Mouse (Mus musculus) CH12.LX (cell line): Measurements from ENCODE around the gene Ppfia2. TPM values are rescaled to one million over a fixed set of nuclear protein-coding genes. Genes with fewer than 3 reads are reported as not detected.

Experiments
- DNase-seq: peaks from one replicate; pipeline ENCODE4 v3.0.0-alpha.2; 2013; ENCODE audit errors: extremely low read depth
- H3K27ac ChIP-seq: 2 replicates; pipeline ENCODE4 v1.5.1; 2012; ENCODE audit warnings: low read depth, mild to moderate bottlenecking, control low read depth, moderate library complexity; ENCODE audit not compliant: insufficient read depth
- H3K27me3 ChIP-seq: replicated peaks from 2 replicates; pipeline ENCODE3; 2012; ENCODE audit warnings: inconsistent platforms
- H3K36me3 ChIP-seq, 2 experiments: replicated peaks in 1 of 2; 2 replicates each; pipeline versions ENCODE3 to v1.6.1; 2012; ENCODE audit warnings: inconsistent platforms in 1 of 2, low read length in 1 of 2, mild to moderate bottlenecking in 1 of 2, mixed read lengths in 1 of 2, moderate library complexity in 1 of 2; ENCODE audit not compliant: control insufficient read depth in 1 of 2, insufficient read depth in 1 of 2
- H3K4me1 ChIP-seq, 2 experiments: 2 replicates each; pipeline ENCODE4 v1.6.1; 2012; ENCODE audit warnings: inconsistent platforms in 1 of 2, moderate library complexity in 1 of 2; ENCODE audit not compliant: insufficient read depth in 2 of 2, control insufficient read depth in 1 of 2
- H3K4me2 ChIP-seq: 2 replicates; pipeline ENCODE4 v1.6.1; 2012; ENCODE audit warnings: low read depth, mild to moderate bottlenecking, control low read depth; ENCODE audit not compliant: poor library complexity, insufficient read depth, severe bottlenecking
- H3K4me3 ChIP-seq, 3 experiments: fragments of 150-350 bp in 1 of 3; sonication (generic) in 1 of 3; replicated peaks in 1 of 3; 2 replicates each; pipeline versions ENCODE3 to v1.5.1; 2011 to 2012; ENCODE audit warnings: low read depth in 2 of 3, low read length in 2 of 3, mild to moderate bottlenecking in 2 of 3, moderate library complexity in 2 of 3, control low read depth in 1 of 3, improper control_type of control experiment in 1 of 3, inconsistent platforms in 1 of 3, mixed read lengths in 1 of 3; ENCODE audit not compliant: poor library complexity in 1 of 3
- H3K79me2 ChIP-seq: replicated peaks from 2 replicates; pipeline ENCODE4 v1.6.1; 2012; ENCODE audit warnings: mild to moderate bottlenecking, moderate library complexity; ENCODE audit not compliant: control insufficient read depth, poor library complexity, insufficient read depth, severe bottlenecking; ENCODE audit errors: extremely low read depth
- H3K9ac ChIP-seq: 2 replicates; pipeline ENCODE4 v1.6.1; 2012; ENCODE audit warnings: low read depth, mild to moderate bottlenecking, control low read depth, moderate library complexity; ENCODE audit not compliant: insufficient read depth
- H3K9me3 ChIP-seq: replicated peaks from 2 replicates; pipeline ENCODE3; 2012; ENCODE audit warnings: low read length, inconsistent platforms, mixed read lengths
- CHD1 ChIP-seq: IDR thresholded peaks from 2 replicates; pipeline ENCODE4 v1.6.1; 2012; ENCODE audit warnings: low read depth, low read length, improper control_type of control experiment, inconsistent platforms
- CTCF ChIP-seq, 2 experiments: IDR thresholded peaks in 1 of 2; conservative IDR thresholded peaks in 1 of 2; 2 replicates each; pipeline ENCODE4 v1.5.1; 2011 to 2012; ENCODE audit warnings: low read depth in 2 of 2, low read length in 2 of 2, improper control_type of control experiment in 1 of 2, inconsistent platforms in 1 of 2, mild to moderate bottlenecking in 1 of 2, moderate library complexity in 1 of 2
- E2F4 ChIP-seq: IDR thresholded peaks from 2 replicates; pipeline ENCODE4 v1.6.1; 2011; ENCODE audit warnings: low read depth, low read length, improper control_type of control experiment; ENCODE audit not compliant: insufficient replicate concordance
- ELF1 ChIP-seq: IDR thresholded peaks from 2 replicates; pipeline ENCODE4 v1.6.1; 2014; ENCODE audit warnings: low read depth, mild to moderate bottlenecking, inconsistent platforms, low read length, improper control_type of control experiment
- EP300 ChIP-seq: IDR thresholded peaks from 2 replicates; pipeline ENCODE4 v1.6.1; 2011; ENCODE audit warnings: low read length, improper control_type of control experiment
- GABPA ChIP-seq: IDR thresholded peaks from 2 replicates; pipeline ENCODE4 v1.6.1; 2012; ENCODE audit warnings: low read depth, low read length, improper control_type of control experiment, inconsistent platforms; ENCODE audit not compliant: insufficient replicate concordance
- HCFC1 ChIP-seq: IDR thresholded peaks from 2 replicates; pipeline ENCODE4 v1.6.1; 2012; ENCODE audit warnings: low read depth, mild to moderate bottlenecking, inconsistent platforms, low read length, improper control_type of control experiment
- IRF4 ChIP-seq: IDR thresholded peaks from 2 replicates; pipeline ENCODE4 v1.6.1; 2014; ENCODE audit warnings: low read depth, mild to moderate bottlenecking, inconsistent platforms, low read length, improper control_type of control experiment
- JUN ChIP-seq: IDR thresholded peaks from 2 replicates; pipeline ENCODE4 v1.6.1; 2011; ENCODE audit warnings: low read depth, mild to moderate bottlenecking, low read length, improper control_type of control experiment, moderate library complexity; ENCODE audit not compliant: insufficient read depth
- KAT2A ChIP-seq: IDR thresholded peaks from 2 replicates; pipeline ENCODE4 v1.6.1; 2012; ENCODE audit warnings: low read length, improper control_type of control experiment, inconsistent platforms; ENCODE audit not compliant: insufficient replicate concordance
- MAFK ChIP-seq: IDR thresholded peaks from 2 replicates; pipeline ENCODE4 v1.6.1; 2011; ENCODE audit warnings: low read length, improper control_type of control experiment; ENCODE audit not compliant: insufficient replicate concordance
- MEF2A ChIP-seq: IDR thresholded peaks from 2 replicates; pipeline ENCODE4 v1.6.1; 2014; ENCODE audit warnings: low read depth, mild to moderate bottlenecking, inconsistent platforms, low read length, improper control_type of control experiment, borderline replicate concordance
- MXI1 ChIP-seq: IDR thresholded peaks from 2 replicates; pipeline ENCODE4 v1.6.1; 2011; ENCODE audit warnings: mild to moderate bottlenecking, low read depth, low read length, improper control_type of control experiment
- MYC ChIP-seq: IDR thresholded peaks from 2 replicates; pipeline ENCODE4 v1.6.1; 2011; ENCODE audit warnings: low read depth, mild to moderate bottlenecking, improper control_type of control experiment, low read length
- PAX5 ChIP-seq: IDR thresholded peaks from 2 replicates; pipeline ENCODE4 v1.6.1; 2012; ENCODE audit warnings: low read length, inconsistent platforms, mixed read lengths
- POLR2A ChIP-seq: IDR thresholded peaks from 2 replicates; pipeline ENCODE4 v1.6.1; 2011; ENCODE audit warnings: low read depth, mild to moderate bottlenecking, improper control_type of control experiment, low read length
- RAD21 ChIP-seq: IDR thresholded peaks from 2 replicates; pipeline ENCODE4 v1.6.1; 2011; ENCODE audit warnings: low read depth, mild to moderate bottlenecking, low read length, improper control_type of control experiment, moderate library complexity
- RCOR1 ChIP-seq: conservative IDR thresholded peaks from 2 replicates; pipeline ENCODE4 v1.6.1; 2012; ENCODE audit warnings: low read depth, mild to moderate bottlenecking, inconsistent platforms, low read length, improper control_type of control experiment
- SMC3 ChIP-seq: IDR thresholded peaks from 2 replicates; pipeline ENCODE4 v1.6.1; 2011; ENCODE audit warnings: low read depth, low read length, improper control_type of control experiment
- TBP ChIP-seq: conservative IDR thresholded peaks from 2 replicates; pipeline ENCODE4 v1.6.1; 2011; ENCODE audit warnings: low read depth, low read length, improper control_type of control experiment
- TCF12 ChIP-seq: IDR thresholded peaks from 2 replicates; pipeline ENCODE4 v1.6.1; 2014; ENCODE audit warnings: low read depth, mild to moderate bottlenecking, inconsistent platforms, low read length, improper control_type of control experiment
- ZC3H11A ChIP-seq: IDR thresholded peaks from 2 replicates; pipeline ENCODE4 v1.6.1; 2012; ENCODE audit warnings: low read depth, mild to moderate bottlenecking, inconsistent platforms, low read length, improper control_type of control experiment
- ZKSCAN1 ChIP-seq: IDR thresholded peaks from 2 replicates; pipeline ENCODE4 v1.6.1; 2012; ENCODE audit warnings: low read depth, inconsistent platforms, low read length, improper control_type of control experiment, borderline replicate concordance
- ZMIZ1 ChIP-seq: IDR thresholded peaks from 2 replicates; pipeline ENCODE4 v1.6.1; 2012; ENCODE audit warnings: low read depth, mild to moderate bottlenecking, inconsistent platforms, low read length, improper control_type of control experiment
- ZNF384 ChIP-seq: IDR thresholded peaks from 2 replicates; pipeline ENCODE4 v1.6.1; 2012; ENCODE audit warnings: low read depth, low read length, improper control_type of control experiment, inconsistent platforms
- dilution Hi-C: fragments of 300-500 bp; cut with MboI; formaldehyde crosslinking; loops from 2 replicates; pipeline ENCODE4 v1.14.3; 2020; ENCODE audit warnings: low sequenced_read_pairs; ENCODE audit not compliant: extremely low pct_unique_long_range_greater_than_20kb, extremely low pct_ligation_motif_present
- in situ Hi-C: fragments of 300-500 bp; cut with MboI; formaldehyde crosslinking; loops from 3 replicates; pipeline ENCODE4 v1.14.3; 2019; ENCODE audit warnings: low sequenced_read_pairs, low pct_ligation_motif_present, low pct_unique_long_range_greater_than_20kb, mixed read lengths
- polyA plus RNA-seq: library from polyadenylated mRNA; unstranded; fragments of >175 nt; gene quantifications from 2 replicates; pipeline ENCODE4 v1.2.1, GENCODE M21; 2012; ENCODE audit warnings: low read depth; ENCODE audit not compliant: insufficient read length
- total RNA-seq, 2 experiments: library from RNA; depleted of rRNA; stranded (reverse); fragments of 300-350 nt in 1 of 2; fragments of >200 nt in 1 of 2; gene quantifications; 2 replicates each; pipeline ENCODE4 v1.2.3; 2012 to 2014

Gene Ppfia2
- total and polyA plus RNA-seq, 3 experiments = not detected

DNA sequence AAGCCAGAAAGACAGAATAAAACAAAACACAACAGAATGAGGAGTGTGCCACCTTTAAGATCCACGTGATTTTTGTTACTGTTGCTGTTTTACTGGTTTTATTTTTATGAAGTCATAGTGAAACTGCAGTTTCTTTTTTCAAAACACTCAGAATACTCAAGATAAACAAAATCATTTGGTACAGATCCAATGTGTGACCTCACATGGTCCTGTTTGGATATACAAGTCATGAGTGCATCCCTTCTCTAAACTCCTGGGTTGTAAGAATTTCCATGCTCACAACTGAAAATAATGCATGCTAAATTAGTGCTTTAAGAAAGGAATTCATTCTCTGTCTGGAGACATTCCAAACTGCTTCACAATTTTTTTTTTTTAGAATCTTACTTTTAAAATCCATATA lies 469.3 kb downstream of the Ppfia2 start:
- no peaks in the 10 kb centered on the region for H3K27me3 ChIP-seq
- no peaks in the 10 kb centered on the region for H3K4me1 ChIP-seq
- in situ Hi-C loops (no loop called here), dilution Hi-C loops (no loop called here)
- no peak overlapping the region for H3K4me3 ChIP-seq
- no peak for TF ChIP-seq MEF2A
- no peak for TF ChIP-seq ZC3H11A
- TF ChIP-seq POLR2A = no peak
- peaks cover 27% of the 10 kb centered on the region for H3K9me3 ChIP-seq
- DNase-seq = no peak
- H3K36me3 ChIP-seq = no peaks in the 10 kb centered on the region
- H3K4me2 ChIP-seq = no peak overlapping the region
- H3K79me2 ChIP-seq = no peaks in the 10 kb centered on the region
- H3K9ac ChIP-seq = no peak overlapping the region
- H3K27ac ChIP-seq = no peak overlapping the region

DNA sequence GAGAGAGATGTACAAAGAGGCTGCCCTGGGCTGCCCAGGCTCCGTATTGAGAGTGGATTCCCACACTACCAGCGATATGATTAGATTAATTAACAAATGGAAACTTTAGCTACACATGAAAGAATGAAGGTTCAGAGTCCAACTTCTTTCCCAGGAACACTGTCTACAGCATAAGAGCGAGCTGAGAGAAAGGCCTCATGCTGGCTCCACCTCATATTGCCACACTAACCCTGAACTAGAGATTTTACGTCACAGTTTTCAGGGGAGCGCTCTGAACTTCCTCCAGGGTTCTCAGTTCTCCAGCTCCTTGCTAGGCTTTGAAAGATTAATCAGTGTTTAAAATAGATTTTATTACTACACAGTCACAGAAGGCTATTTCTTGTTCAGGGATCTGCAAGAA lies 471.2 kb downstream of the Ppfia2 start:
- Histone ChIP-seq H3K27me3 (no peaks in the 10 kb centered on the region), H3K9me3 (peaks cover 26% of the 10 kb centered on the region), H3K79me2 (no peaks in the 10 kb centered on the region)
- no peak for DNase-seq
- TF ChIP-seq MAFK (no peak), GABPA (no peak), E2F4 (no peak), RAD21 (no peak), TBP (no peak), PAX5 (no peak), IRF4 (no peak), TCF12 (no peak), SMC3 (no peak), CTCF (conservative IDR thresholded peaks at IDR 0.05 in 1 of 2, IDR thresholded peaks at IDR 0.05 in 1 of 2; ENCODE audit: low read depth in 2 of 2, low read length in 2 of 2) (no peak)
- TF ChIP-seq, all 38 proteins: peak for 0
- Histone ChIP-seq H3K4me3 (no peak overlapping the region), H3K4me2 (no peak overlapping the region), H3K36me3 (no peaks in the 10 kb centered on the region), H3K27ac (no peak overlapping the region), H3K9ac (no peak overlapping the region), H3K4me1 (no peaks in the 10 kb centered on the region)
- dilution Hi-C loops (no loop called here), in situ Hi-C loops (no loop called here)

DNA sequence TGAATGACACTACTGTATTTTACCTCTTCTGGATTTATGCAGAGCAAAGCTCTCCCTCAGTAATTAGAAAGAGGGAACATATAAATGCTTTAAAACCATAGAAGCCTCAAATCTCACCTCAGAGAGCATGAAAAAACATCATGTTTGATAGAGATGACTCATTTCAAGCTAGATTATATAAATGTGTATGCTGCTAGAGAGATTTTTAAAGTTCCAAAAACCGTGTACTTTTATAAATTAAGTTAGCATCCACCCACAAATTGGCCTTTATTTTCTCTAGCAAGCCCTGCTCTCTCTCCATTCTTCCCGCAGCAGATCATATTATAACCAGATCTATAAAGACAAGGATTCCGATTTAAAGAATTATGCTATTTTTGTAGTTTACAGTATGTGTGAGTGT lies 488.9 kb downstream of the Ppfia2 start:
- no peak overlapping the region for H3K27ac ChIP-seq
- in situ Hi-C loops = no loop called here
- DNase-seq = no peak
- H3K4me3 ChIP-seq = no peak overlapping the region
- H3K9me3 ChIP-seq = peaks cover 28% of the 10 kb centered on the region
- no peak overlapping the region for H3K4me2 ChIP-seq
- dilution Hi-C loops = no loop called here
- no peaks in the 10 kb centered on the region for H3K79me2 ChIP-seq
- H3K4me1 ChIP-seq = no peaks in the 10 kb centered on the region
- TF ChIP-seq EP300 = no peak
- TF ChIP-seq ZNF384 = no peak
- no peak for TF ChIP-seq RAD21
- TF ChIP-seq CTCF (conservative IDR thresholded peaks at IDR 0.05 in 1 of 2, IDR thresholded peaks at IDR 0.05 in 1 of 2; ENCODE audit: low read depth in 2 of 2, low read length in 2 of 2) = no peak
- TF ChIP-seq TCF12 = no peak
- no peak for TF ChIP-seq MYC
- TF ChIP-seq ZKSCAN1 = no peak
- no peak for TF ChIP-seq RCOR1
- no peak for TF ChIP-seq JUN
- TF ChIP-seq CHD1 = no peak
- TF ChIP-seq KAT2A = no peak
- TF ChIP-seq MXI1 = no peak
- TF ChIP-seq ELF1 = no peak
- TF ChIP-seq HCFC1 = no peak
- no peak for TF ChIP-seq SMC3
- TF ChIP-seq MEF2A = no peak
- no peak for TF ChIP-seq ZC3H11A
- TF ChIP-seq ZMIZ1 = no peak
- no peak for TF ChIP-seq MAFK
- TF ChIP-seq, all 38 proteins: peak for 0
- no peaks in the 10 kb centered on the region for H3K36me3 ChIP-seq
- H3K27me3 ChIP-seq = no peaks in the 10 kb centered on the region
- H3K9ac ChIP-seq = no peak overlapping the region
